Mouse (Mus musculus) lung, postnatal 36 days (tissue): ENCODE results near the gene Olfr346.

Source experiments
- DNase-seq: peaks from one replicate; pipeline ENCODE4 v3.0.0; 2022; ENCODE audit warnings: mixed read lengths

Gene Olfr346

DNA sequence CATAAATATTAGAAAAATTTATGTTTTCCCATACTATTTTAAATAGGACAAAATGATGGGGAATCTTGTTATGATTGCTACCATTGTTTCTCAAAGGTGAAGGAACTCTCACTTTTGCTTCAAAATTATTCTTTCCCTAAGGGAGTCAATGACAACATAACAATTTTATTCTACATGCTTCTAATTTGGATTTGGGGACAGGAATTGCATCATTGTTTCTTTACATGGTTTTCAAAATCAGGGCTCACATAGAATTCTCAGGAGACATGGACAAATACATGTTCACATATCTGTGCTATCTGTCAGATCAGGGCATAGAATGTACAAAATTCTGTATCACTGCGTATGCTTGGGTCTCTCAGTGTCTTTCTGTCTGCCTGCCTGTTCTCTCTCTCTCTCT, at the start of gene Olfr346:
Gene Olfr346 (plus strand): TSS at position 301 of the 400 bp plus-strand sequence.
- no peak for DNase-seq

GRCm38 (mm10) chr2:36639741-36640140, 45.8 kb upstream of the Olfr346 start, which contains the start of gene Olfr345:
Gene Olfr345 (plus strand): TSS chr2:36640041.
- no peak for DNase-seq

DNA sequence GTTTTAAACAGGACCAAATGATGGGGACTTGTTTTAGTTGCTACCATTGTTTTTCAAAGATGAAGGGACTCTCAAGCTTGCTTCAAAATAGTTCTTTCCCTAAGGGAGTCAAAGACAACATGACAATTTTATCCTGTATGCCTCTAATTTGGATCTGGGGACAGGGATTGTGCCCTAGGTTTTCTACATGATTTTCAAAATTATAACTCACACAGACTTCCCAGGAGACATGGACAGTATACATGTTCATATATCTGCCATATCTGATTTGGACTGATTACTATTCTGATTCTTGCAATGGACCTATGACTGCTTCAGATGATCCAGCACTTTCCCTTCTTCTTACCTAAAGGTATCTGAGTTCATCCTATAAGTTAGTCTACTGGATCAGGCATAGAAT, 46.0 kb downstream of the Olfr346 start, which contains the start of gene Olfr347:
Gene Olfr347 (plus strand): TSS at position 301 of the 400 bp plus-strand sequence.
- DNase-seq = no peak

GRCm38 (mm10) chr2:36736226-36736625, 50.6 kb downstream of the Olfr346 start:
- no peak for DNase-seq
